Comparison of ENCODE assay signal across 13 mouse cellular contexts in genomic region chr4:97911755-97912154, GRCm38 (mm10).
A peak's percentile ranks its signal among the peaks of the same experiment; 100 is the strongest.
DNase-seq lines count a peak whose midpoint lies in the region; TF ChIP-seq lines count a peak whose summit lies in the region.
"Had no signal": no experiment of that assay in that cellular context is flagged by ENCODE, and none has a peak within 500 bp of the region (broad histone marks: within the 10 kb centered on the region; RNA-seq: fewer than 3 reads in every experiment).

No protein-coding gene starts in this region.

- TF ChIP-seq EP300 in heart, adult 2 months (IDR thresholded peaks at IDR 0.05; ENCODE audit: insufficient read depth, low read depth, low read length): no peak

- no peak for TF ChIP-seq CTCF in cerebellum, adult 2 months (IDR thresholded peaks at IDR 0.05; ENCODE audit: borderline replicate concordance, insufficient read depth, low read depth, low read length)
- no peak for TF ChIP-seq CTCF in heart, adult 2 months (IDR thresholded peaks at IDR 0.05)

- H3K79me2 ChIP-seq in heart, adult 2 months (replicated peaks; ENCODE audit: control insufficient read depth, insufficient read depth, low read length): peaks cover 9% of the 10 kb centered on the region

- peaks cover 25% of the 10 kb centered on the region for H3K36me3 ChIP-seq in heart, adult 2 months (ENCODE audit: control insufficient read depth, insufficient read depth, low read length)
- H3K36me3 ChIP-seq: limb, embryonic 15.5 days; midbrain, embryonic 12.5 days had no signal

- H3K9ac ChIP-seq in heart, adult 2 months (ENCODE audit: low read depth, low read length): peak overlapping the region; percentile 51; the same call in 1 of the 2 replicates
- H3K9ac ChIP-seq: limb, embryonic 15.5 days; midbrain, embryonic 12.5 days had no signal

- peak overlapping the region; percentile 82 for H3K27ac ChIP-seq in cerebellum, adult 2 months (ENCODE audit: insufficient read depth, low read length)
- peak overlapping the region; percentile 79 for H3K27ac ChIP-seq in heart, adult 2 months
- H3K27ac ChIP-seq in brown adipose tissue, adult 24 weeks (replicated peaks; ENCODE audit: low read depth, low read length): peak overlapping the region; percentile 35

- no peak for TF ChIP-seq POLR2A in cerebellum, adult 2 months (IDR thresholded peaks at IDR 0.05; ENCODE audit: borderline replicate concordance, insufficient read depth, low read length)
- no peak for TF ChIP-seq POLR2A in heart, adult 2 months (IDR thresholded peaks at IDR 0.05; ENCODE audit: insufficient read depth, low read depth, low read length)

- 68% methylated on average over 7 of the region's 7 CpGs for WGBS in cerebellum, adult 2 months
- WGBS in heart, adult 2 months: 65% methylated on average over 7 of the region's 7 CpGs

- peak in 1 of 2 experiments; percentile 33 for DNase-seq in cerebellum, adult 2 months
- DNase-seq in cerebellum, postnatal 25 days: no peak
- DNase-seq in heart, adult 2 months: no peak
- no peak for DNase-seq in heart, postnatal 14 days
- peak; percentile 31 to 76 for DNase-seq in kidney, postnatal 25 days
- no peak for DNase-seq in kidney, postnatal 4 days
- DNase-seq in spleen, postnatal 4 days (ENCODE audit: low spot score in 2 of 2): no peak
- DNase-seq: lung, postnatal 4 days; right cerebral cortex, postnatal 25 days had no signal

- intact Hi-C loops in heart, adult 2 months (cut with DNase I): no loop called here
- intact Hi-C loops in heart, postnatal 14 days (cut with DNase I): no loop called here

- no peaks in the 10 kb centered on the region for H3K27me3 ChIP-seq in cerebellum, adult 2 months (ENCODE audit: control insufficient read depth, insufficient read depth, low read length)
- no peaks in the 10 kb centered on the region for H3K27me3 ChIP-seq in heart, adult 2 months (ENCODE audit: control insufficient read depth, insufficient read depth, low read length)
- H3K27me3 ChIP-seq: limb, embryonic 15.5 days; midbrain, embryonic 12.5 days had no signal

- no peak overlapping the region for H3K4me3 ChIP-seq in cerebellum, adult 2 months (replicated peaks; ENCODE audit: insufficient read depth, low read depth, low read length)
- no peak overlapping the region for H3K4me3 ChIP-seq in heart, adult 2 months
- H3K4me3 ChIP-seq in brown adipose tissue, adult 24 weeks (ENCODE audit: insufficient read depth, low read depth, low read length): no peak overlapping the region
- H3K4me3 ChIP-seq: limb, embryonic 15.5 days; midbrain, embryonic 12.5 days; myocyte had no signal

- peaks cover 29% of the 10 kb centered on the region for H3K4me1 ChIP-seq in cerebellum, adult 2 months (ENCODE audit: control insufficient read depth, insufficient read depth, low read length)
- H3K4me1 ChIP-seq in heart, adult 2 months (ENCODE audit: control insufficient read depth, insufficient read depth, low read length): peaks cover 14% of the 10 kb centered on the region
- H3K4me1 ChIP-seq in brown adipose tissue, adult 24 weeks (ENCODE audit: control insufficient read depth, insufficient read depth, insufficient read length, low read length): peaks cover 15% of the 10 kb centered on the region

Comparison
In these comparisons a context has a peak if more than half of its experiments do, and no peak if none do; other contexts are left out.
1. DNase-seq: peak in kidney, postnatal 25 days (2 of 2); none in cerebellum, postnatal 25 days (0 of 2), heart, adult 2 months (0 of 2), heart, postnatal 14 days (0 of 2), kidney, postnatal 4 days (0 of 2) and spleen, postnatal 4 days (0 of 2).
2. Peak in every context shown above with its lines, with median percentiles within 50 percentile points of each other: H3K27ac ChIP-seq.